Mouse (Mus musculus): ENCODE results near the gene H2al1a. TPM values are rescaled to one million over a fixed set of nuclear protein-coding genes. Genes with fewer than 3 reads are reported as not detected.

H2al1a gene
- polyA plus RNA-seq, 1 experiment from 2014 or later: not detected

Other genes starting within 250 kb of the H2al1a start
- not detected in 2 replicates for gene H2al1b, start 3.2 kb downstream of the H2al1a start, polyA plus RNA-seq (2016; fragmentation: Nextera tagmentation; extraction: Ambion mirVana)
- gene H2al1c, start 6.4 kb downstream of the H2al1a start, polyA plus RNA-seq (2016; fragmentation: Nextera tagmentation; extraction: Ambion mirVana): not detected in 2 replicates
- not detected in 2 replicates for gene H2al1d, start 9.6 kb downstream of the H2al1a start, polyA plus RNA-seq (2016; fragmentation: Nextera tagmentation; extraction: Ambion mirVana)
- not detected in 2 replicates for gene H2al1e, start 12.7 kb downstream of the H2al1a start, polyA plus RNA-seq (2016; fragmentation: Nextera tagmentation; extraction: Ambion mirVana)
- gene H2al1f, start 15.9 kb downstream of the H2al1a start, polyA plus RNA-seq (2016; fragmentation: Nextera tagmentation; extraction: Ambion mirVana): not detected in 2 replicates
- not detected in 2 replicates for gene H2al1g, start 19.0 kb downstream of the H2al1a start, polyA plus RNA-seq (2016; fragmentation: Nextera tagmentation; extraction: Ambion mirVana)
- not detected in 2 replicates for gene H2al1h, start 22.2 kb downstream of the H2al1a start, polyA plus RNA-seq (2016; fragmentation: Nextera tagmentation; extraction: Ambion mirVana)
- not detected in 2 replicates for gene H2al1i, start 25.4 kb downstream of the H2al1a start, polyA plus RNA-seq (2016; fragmentation: Nextera tagmentation; extraction: Ambion mirVana)
- gene H2al1j, start 28.6 kb downstream of the H2al1a start, polyA plus RNA-seq (2016; fragmentation: Nextera tagmentation; extraction: Ambion mirVana): not detected in 2 replicates

Data from embryonic facial prominence, embryonic 10.5 days (tissue).